Mouse (Mus musculus) lung, embryonic 16.5 days (tissue): ENCODE results near the gene Srsf6. TPM values are rescaled to one million over a fixed set of nuclear protein-coding genes. Genes with fewer than 3 reads are reported as not detected.

ENCODE experiments used
- ATAC-seq: fragments of 200-750 bp; cut with Nextera tagmentation; 2 replicates; pipeline ENCODE4 v1.8.0; 2017; ENCODE audit warnings: low read depth, mild to moderate bottlenecking, moderate library complexity
- H3K27ac ChIP-seq: fragments of 300-500 bp; sonication (generic); 2 replicates; pipeline ENCODE4 v1.5.1; 2014; ENCODE audit warnings: mild to moderate bottlenecking, control low read depth, low read length
- H3K27me3 ChIP-seq: fragments of 300-500 bp; sonication (generic); 2 replicates; pipeline ENCODE4 v1.6.1; 2014; ENCODE audit warnings: low read depth, low read length, mixed read lengths; ENCODE audit not compliant: control insufficient read depth, insufficient read depth
- H3K36me3 ChIP-seq: fragments of 300-500 bp; sonication (generic); 2 replicates; pipeline ENCODE4 v1.6.1; 2014; ENCODE audit warnings: low read length; ENCODE audit not compliant: control insufficient read depth, insufficient read depth
- H3K4me1 ChIP-seq: fragments of 300-500 bp; sonication (generic); replicated peaks from 2 replicates; pipeline ENCODE4 v1.6.1; 2014; ENCODE audit warnings: low read length, mixed read lengths; ENCODE audit not compliant: control insufficient read depth, insufficient read depth
- H3K4me2 ChIP-seq: fragments of 300-500 bp; sonication (generic); 2 replicates; pipeline ENCODE4 v1.6.1; 2014; ENCODE audit warnings: low read depth, low read length, control low read depth
- H3K4me3 ChIP-seq: fragments of 300-500 bp; sonication (generic); 2 replicates; pipeline ENCODE4 v1.5.1; 2014; ENCODE audit warnings: mild to moderate bottlenecking, low read length, control low read depth
- H3K9ac ChIP-seq: fragments of 300-500 bp; sonication (generic); 2 replicates; pipeline ENCODE4 v1.6.1; 2014; ENCODE audit warnings: low read length, control low read depth
- H3K9me3 ChIP-seq: fragments of 300-500 bp; sonication (generic); 2 replicates; pipeline ENCODE4 v1.6.1; 2016; ENCODE audit warnings: low read length; ENCODE audit not compliant: control insufficient read depth
- WGBS: fragments of 180-500 bp; shearing (Covaris S2); extraction: QIAGEN DNeasy Blood & Tissue Kit; methylation state at CpG from one replicate; pipeline ENCODE4 v1.1.7; 2014; 5-methylcytosine and 5-hydroxymethylcytosine counted together
- polyA plus RNA-seq: library from polyadenylated mRNA; unstranded; fragments of >200 nt; fragmentation: Nextera tagmentation; extraction: Ambion mirVana; gene quantifications from 2 replicates; pipeline ENCODE4 v1.2.1, GENCODE M21; 2015

Gene Srsf6
- polyA plus RNA-seq, 1 experiment from 2014 or later, result 183 TPM

DNA sequence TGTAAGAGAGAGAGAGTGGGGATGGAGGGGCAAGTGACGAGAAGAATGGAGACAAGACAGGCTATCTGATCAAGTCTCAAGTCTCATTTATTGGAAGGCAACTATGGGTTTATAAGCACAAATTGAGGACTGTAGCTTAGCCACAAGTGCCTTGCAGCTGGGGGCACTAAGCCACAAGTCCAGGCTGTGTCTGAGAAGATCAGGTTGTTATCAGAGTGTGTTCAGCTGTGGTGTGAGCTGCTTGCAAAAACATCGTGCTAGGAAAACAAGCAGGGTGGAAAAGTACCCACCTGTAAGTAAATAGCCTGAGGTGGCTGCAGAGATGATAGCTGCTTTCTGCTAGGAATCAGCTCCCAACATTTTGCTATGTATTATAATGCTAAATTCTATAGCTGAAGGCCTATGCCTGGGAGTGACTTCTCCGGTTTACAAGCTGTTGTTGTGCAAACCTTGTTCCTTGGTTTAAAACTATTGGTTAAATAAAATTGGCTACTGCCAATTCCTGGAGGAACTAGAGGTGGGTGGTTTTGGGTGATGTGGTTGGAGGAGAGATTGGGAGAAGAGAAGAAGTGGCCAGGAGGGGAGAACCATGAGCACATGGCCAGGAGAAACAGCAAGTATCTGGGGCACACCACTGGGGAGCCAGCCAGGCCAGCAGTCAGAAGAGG, 3.3 kb upstream of the Srsf6 start:
- no peak for ATAC-seq
- Histone ChIP-seq H3K9me3 (no peaks in the 10 kb centered on the region), H3K27ac (no peak overlapping the region), H3K27me3 (no peaks in the 10 kb centered on the region; the same call in 1 of the 2 replicates), H3K9ac (no peak overlapping the region), H3K4me3 (no peak overlapping the region), H3K36me3 (no peaks in the 10 kb centered on the region), H3K4me1 (peaks cover 11% of the 10 kb centered on the region), H3K4me2 (no peak overlapping the region)
- WGBS, result 60% methylated on average over 3 of the region's 3 CpGs

DNA sequence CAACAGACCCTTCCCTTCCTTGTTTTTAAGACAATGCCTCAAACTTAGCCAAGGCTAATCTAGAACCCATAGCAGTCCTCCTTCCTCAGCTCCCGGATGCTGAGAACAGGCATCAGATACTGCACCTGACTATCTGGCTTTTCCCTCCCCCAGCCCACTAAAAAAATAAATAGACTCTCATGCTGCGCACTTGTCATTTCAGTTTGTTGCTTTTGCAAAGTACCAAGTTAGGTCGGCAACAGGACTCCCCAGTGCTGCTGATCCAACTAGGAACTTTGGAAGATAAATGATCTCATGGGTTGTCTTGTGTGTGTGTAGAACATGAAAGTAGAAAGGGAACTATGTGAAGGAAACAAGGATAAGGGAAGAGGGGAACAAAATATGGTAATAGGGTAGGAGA, 1.6 kb upstream of the Srsf6 start:
- Histone ChIP-seq H3K4me2 (peak overlapping the region; percentile 85), H3K9me3 (no peaks in the 10 kb centered on the region), H3K9ac (no peak overlapping the region; the same call in 1 of the 2 replicates), H3K27me3 (no peaks in the 10 kb centered on the region; the same call in 1 of the 2 replicates), H3K36me3 (peaks cover 14% of the 10 kb centered on the region), H3K4me1 (peaks cover 16% of the 10 kb centered on the region), H3K27ac (no peak overlapping the region), H3K4me3 (no peak overlapping the region)
- 28% methylated on average over 3 of the region's 3 CpGs for WGBS
- no peak for ATAC-seq

DNA sequence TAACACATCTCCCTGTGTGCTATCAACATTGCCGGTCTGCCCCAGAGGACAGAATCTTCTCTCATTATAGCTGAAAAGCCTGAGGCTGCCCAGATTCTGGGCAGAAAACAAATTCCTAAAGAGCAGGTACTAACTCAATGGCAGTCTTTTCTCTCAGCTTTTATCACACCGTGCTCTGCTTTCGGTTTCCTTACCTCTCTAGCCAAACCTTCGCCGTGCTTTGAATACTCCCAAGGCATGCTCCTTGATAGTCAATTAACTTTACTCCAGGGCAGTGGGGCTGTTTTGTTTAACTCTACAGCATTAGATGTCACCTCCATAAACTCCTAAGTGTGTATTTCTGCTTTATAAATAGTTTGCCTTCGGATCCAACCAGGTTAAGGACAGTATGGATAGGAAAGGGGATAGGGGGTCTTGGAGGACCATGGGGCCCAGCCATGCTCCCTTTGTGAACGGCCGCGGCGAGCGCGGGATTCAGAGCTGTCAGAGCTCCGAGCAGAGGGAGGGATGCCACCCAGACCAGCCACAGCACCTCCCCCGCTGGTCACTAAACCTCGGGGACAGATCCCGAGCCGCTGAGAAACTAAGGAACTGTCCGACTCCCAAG, 709 bp upstream of the Srsf6 start:
- H3K9me3 ChIP-seq, result no peaks in the 10 kb centered on the region
- H3K4me2 ChIP-seq, result peak overlapping the region; percentile 85
- H3K4me3 ChIP-seq, result peak overlapping the region; percentile 98
- WGBS, result under 1% methylated on average over 18 of the region's 18 CpGs
- H3K36me3 ChIP-seq, result peaks cover 18% of the 10 kb centered on the region
- peak; percentile 4; the same call in 1 of the 2 replicates for ATAC-seq
- peaks cover 16% of the 10 kb centered on the region for H3K4me1 ChIP-seq
- peak overlapping the region; percentile 100 for H3K9ac ChIP-seq
- H3K27me3 ChIP-seq, result no peaks in the 10 kb centered on the region; the same call in 1 of the 2 replicates
- H3K27ac ChIP-seq, result peak overlapping the region; percentile 97

DNA sequence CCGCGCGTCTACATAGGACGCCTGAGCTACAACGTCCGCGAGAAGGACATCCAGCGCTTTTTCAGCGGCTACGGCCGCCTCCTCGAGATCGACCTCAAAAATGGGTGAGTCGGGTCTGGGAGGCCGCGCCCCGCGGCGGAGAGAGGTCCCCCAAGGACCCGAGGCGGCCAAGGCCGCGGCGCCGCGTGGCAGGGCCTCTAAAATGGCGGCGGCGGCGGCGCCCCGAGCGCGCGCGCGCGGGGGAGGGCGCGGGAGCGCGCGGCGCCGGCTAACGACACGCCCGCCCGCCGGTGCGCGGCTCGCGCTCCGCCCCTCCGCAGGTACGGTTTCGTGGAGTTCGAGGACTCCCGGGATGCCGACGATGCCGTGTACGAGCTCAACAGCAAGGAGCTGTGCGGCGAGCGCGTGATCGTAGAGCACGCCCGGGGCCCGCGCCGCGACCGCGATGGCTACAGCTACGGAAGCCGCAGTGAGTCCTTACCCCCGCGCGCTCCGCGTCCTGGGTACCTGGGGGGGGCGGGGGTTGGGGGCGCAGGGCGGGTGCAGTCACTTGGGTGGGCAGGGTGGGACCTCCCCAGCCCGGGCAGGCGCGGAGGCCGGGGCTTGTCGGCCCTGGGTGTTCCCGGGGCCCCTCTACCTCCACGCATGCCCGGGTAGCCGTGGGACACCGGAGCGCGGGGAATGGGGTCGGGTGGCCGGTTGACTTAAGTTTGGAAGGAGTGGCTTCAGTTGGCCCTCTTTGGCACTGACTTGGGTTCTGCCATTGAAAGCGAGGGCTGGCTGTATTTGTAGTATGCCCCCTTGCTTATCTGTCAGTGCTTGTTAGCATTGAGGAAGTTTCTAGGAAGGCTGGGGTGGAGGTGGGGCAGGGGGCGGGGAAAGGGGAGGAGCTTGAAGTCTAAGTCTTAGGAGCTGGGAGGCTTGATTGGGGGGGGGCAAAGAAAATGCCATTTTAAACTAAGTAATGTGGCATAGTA, 634 bp downstream of the Srsf6 start:
- H3K36me3 ChIP-seq, result peaks cover 23% of the 10 kb centered on the region
- peak; percentile 62 for ATAC-seq
- peaks cover 16% of the 10 kb centered on the region for H3K4me1 ChIP-seq
- H3K27me3 ChIP-seq, result no peaks in the 10 kb centered on the region; the same call in 1 of the 2 replicates
- H3K4me3 ChIP-seq, result peak overlapping the region; percentile 98
- WGBS, result under 1% methylated on average over 79 of the region's 103 CpGs
- H3K27ac ChIP-seq, result peak overlapping the region; percentile 97
- H3K4me2 ChIP-seq, result peak overlapping the region; percentile 63
- H3K9ac ChIP-seq, result peak overlapping the region; percentile 100
- H3K9me3 ChIP-seq, result no peaks in the 10 kb centered on the region

DNA sequence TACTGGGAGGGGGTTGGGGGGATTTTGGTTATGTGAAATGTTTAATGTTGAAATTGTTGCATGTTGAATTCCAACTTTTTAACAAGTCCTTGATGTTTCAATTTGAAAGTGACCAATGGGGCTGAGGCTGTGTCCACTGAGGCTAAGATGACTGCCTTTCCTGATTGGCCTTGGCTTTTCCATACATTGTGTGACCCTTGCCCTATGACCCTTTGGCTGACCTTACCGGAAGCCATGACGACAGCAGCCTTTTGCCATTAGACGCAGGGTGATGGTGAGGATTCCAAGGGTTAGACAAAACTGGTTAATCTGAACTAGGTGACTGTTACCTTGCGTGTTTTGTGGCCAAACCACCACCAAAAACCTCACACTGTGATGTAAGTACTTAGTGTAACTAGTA, 1.4 kb downstream of the Srsf6 start:
- WGBS, result 41% methylated on average over 4 of the region's 4 CpGs
- H3K27ac ChIP-seq, result no peak overlapping the region
- peak overlapping the region; percentile 100 for H3K9ac ChIP-seq
- H3K4me3 ChIP-seq, result peak overlapping the region; percentile 98
- no peaks in the 10 kb centered on the region; the same call in 1 of the 2 replicates for H3K27me3 ChIP-seq
- H3K9me3 ChIP-seq, result no peaks in the 10 kb centered on the region
- H3K4me1 ChIP-seq, result peaks cover 16% of the 10 kb centered on the region
- H3K4me2 ChIP-seq, result peak overlapping the region; percentile 63
- ATAC-seq, result no peak
- H3K36me3 ChIP-seq, result peaks cover 29% of the 10 kb centered on the region

DNA sequence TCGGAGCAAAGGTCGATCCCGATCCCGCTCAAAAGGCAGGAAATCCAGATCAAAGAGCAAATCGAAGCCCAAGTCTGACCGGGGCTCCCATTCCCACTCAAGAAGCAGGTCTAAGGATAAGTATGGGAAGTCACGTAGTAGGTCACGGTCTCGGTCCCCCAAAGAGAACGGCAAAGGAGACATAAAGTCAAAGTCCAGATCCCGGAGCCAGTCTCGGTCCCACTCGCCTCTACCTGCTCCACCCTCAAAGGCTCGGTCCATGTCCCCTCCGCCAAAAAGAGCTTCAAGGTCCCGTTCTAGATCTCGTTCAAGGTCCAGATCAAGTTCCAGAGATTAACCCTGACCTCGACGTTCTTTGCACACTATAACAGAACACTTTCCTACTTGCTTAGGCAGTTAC, 3.1 kb downstream of the Srsf6 start:
- Histone ChIP-seq H3K9ac (no peak overlapping the region), H3K4me2 (no peak overlapping the region), H3K36me3 (peaks cover 43% of the 10 kb centered on the region), H3K9me3 (no peaks in the 10 kb centered on the region), H3K4me3 (no peak overlapping the region), H3K4me1 (peaks cover 16% of the 10 kb centered on the region), H3K27ac (no peak overlapping the region), H3K27me3 (no peaks in the 10 kb centered on the region; the same call in 1 of the 2 replicates)
- no peak for ATAC-seq
- WGBS, result 90% methylated on average over 19 of the region's 19 CpGs

DNA sequence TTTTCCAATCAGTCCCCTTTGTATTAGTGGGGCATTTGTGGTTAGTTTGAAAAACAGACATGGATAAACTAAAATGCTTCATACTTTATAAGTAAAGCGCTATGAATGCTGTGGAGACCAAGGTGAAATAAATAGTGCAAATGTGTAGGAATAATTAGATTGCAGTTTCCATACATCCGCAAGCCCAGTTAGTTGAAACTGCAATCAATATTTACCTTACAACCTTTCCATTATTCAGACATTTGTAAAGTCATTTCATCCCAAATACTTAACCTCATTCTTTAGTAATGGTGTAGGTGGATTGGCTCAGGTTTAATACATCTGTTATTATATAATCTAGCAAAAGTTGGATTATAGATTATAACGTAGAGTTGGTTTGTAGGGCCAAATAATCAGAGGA, 4.4 kb downstream of the Srsf6 start:
- ATAC-seq, result no peak
- H3K27me3 ChIP-seq, result no peaks in the 10 kb centered on the region
- WGBS, result 93% methylated on average over 3 of the region's 3 CpGs
- no peak overlapping the region for H3K27ac ChIP-seq
- no peak overlapping the region for H3K4me3 ChIP-seq
- peaks cover 48% of the 10 kb centered on the region for H3K36me3 ChIP-seq
- peaks cover 10% of the 10 kb centered on the region for H3K4me1 ChIP-seq
- H3K9me3 ChIP-seq, result no peaks in the 10 kb centered on the region
- no peak overlapping the region for H3K4me2 ChIP-seq
- H3K9ac ChIP-seq, result no peak overlapping the region

DNA sequence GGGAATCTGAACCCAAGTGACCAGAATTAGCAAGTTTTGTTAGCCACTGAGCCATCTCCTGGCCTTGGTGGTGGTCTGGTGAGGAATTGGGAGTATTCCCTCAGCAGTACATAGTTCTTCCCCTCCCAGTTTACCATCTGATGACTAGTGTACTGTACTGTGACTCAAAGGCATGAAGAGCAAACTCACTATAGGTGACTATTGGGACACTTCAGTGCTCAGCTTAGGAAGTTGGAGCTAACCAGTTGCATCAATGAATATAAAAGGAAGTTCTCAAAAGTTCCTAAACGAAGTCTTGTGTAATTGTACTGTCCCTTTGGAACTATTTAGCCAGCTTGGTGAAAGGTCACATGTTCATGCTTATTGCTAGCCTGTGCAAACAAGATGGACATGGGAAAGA, 8.2 kb downstream of the Srsf6 start:
- Histone ChIP-seq H3K36me3 (peaks cover 35% of the 10 kb centered on the region), H3K9ac (no peak overlapping the region), H3K4me2 (no peak overlapping the region), H3K9me3 (no peaks in the 10 kb centered on the region), H3K27ac (no peak overlapping the region), H3K27me3 (peaks cover 9% of the 10 kb centered on the region), H3K4me1 (peaks cover 5% of the 10 kb centered on the region; the same call in 1 of the 2 replicates), H3K4me3 (no peak overlapping the region)
- WGBS, result 69% methylated on average over 1 of the region's 1 CpGs
- ATAC-seq, result no peak
